Mouse (Mus musculus) limb, embryonic 10.5 days (tissue): ENCODE results near the gene Rrh. TPM values are rescaled to one million over a fixed set of nuclear protein-coding genes. Genes with fewer than 3 reads are reported as not detected.
A peak's percentile ranks its signal among the peaks of the same experiment; 100 is the strongest.

Source experiments
- DNase-seq: peaks from one replicate; pipeline ENCODE4 v3.0.0-alpha.2; 2017; ENCODE audit warnings: low spot score
- H3K27ac ChIP-seq: fragments of 300-500 bp; sonication (generic); 2 replicates; pipeline ENCODE4 v1.5.1; 2016; ENCODE audit warnings: mild to moderate bottlenecking
- H3K27me3 ChIP-seq: fragments of 300-500 bp; sonication (generic); 2 replicates; pipeline ENCODE4 v1.6.1; 2016; ENCODE audit warnings: low read depth, mild to moderate bottlenecking; ENCODE audit not compliant: poor library complexity, severe bottlenecking
- H3K36me3 ChIP-seq: fragments of 300-500 bp; sonication (generic); 2 replicates; pipeline ENCODE4 v1.6.1; 2016; ENCODE audit warnings: mild to moderate bottlenecking, moderate library complexity
- H3K4me1 ChIP-seq: fragments of 300-500 bp; sonication (generic); 2 replicates; pipeline ENCODE4 v1.6.1; 2016
- H3K4me3 ChIP-seq: fragments of 300-500 bp; sonication (generic); 2 replicates; pipeline ENCODE4 v1.5.1; 2016; ENCODE audit warnings: mild to moderate bottlenecking, moderate library complexity
- H3K9me3 ChIP-seq: fragments of 300-500 bp; sonication (generic); replicated peaks from 2 replicates; pipeline ENCODE4 v1.6.1; 2016; ENCODE audit warnings: mild to moderate bottlenecking
- WGBS: fragments of 180-500 bp; shearing (Covaris S2); methylation state at CpG from one replicate; pipeline ENCODE4 v1.1.7; 2016; 5-methylcytosine and 5-hydroxymethylcytosine counted together
- polyA plus RNA-seq: library from polyadenylated mRNA; unstranded; fragments of >200 nt; fragmentation: Nextera tagmentation; extraction: Ambion mirVana; gene quantifications from 2 replicates; pipeline ENCODE4 v1.2.1, GENCODE M21; 2016

Rrh gene
- polyA plus RNA-seq: not detected in 2 replicates

DNA sequence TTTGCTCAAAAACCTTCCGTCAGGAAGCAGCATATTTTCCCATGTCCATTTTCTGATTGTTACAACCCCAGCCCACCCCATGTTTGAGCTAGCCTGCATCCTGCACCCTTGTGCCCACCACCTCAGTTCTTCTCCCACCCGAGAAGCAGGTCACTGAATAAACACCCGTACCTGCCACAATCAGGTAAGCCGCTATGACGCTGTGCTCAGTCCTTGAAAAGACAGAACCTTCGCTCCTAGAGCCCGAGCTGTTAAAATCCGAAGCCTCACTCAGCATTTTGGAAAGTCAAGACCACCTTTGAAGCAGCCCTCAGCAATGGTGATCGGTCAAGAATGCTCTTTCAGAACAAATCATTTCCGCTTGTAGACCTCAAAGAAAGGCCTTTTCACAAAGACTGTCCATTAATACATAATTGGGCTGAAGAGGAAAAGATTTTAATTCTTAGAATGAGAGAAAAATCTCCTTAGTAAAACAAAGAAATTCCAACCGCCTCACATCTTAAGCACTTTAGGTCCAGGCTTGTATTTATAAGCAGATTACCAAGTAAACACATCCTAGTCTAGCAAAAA lies at the start of gene Rrh:
Gene Rrh, minus strand, starts transcription at position 382 of the 570 bp plus-strand sequence.
- H3K4me1 ChIP-seq: no peaks in the 10 kb centered on the region
- no peak for DNase-seq
- no peaks in the 10 kb centered on the region for H3K9me3 ChIP-seq
- H3K36me3 ChIP-seq: peaks cover 72% of the 10 kb centered on the region
- H3K27me3 ChIP-seq: no peaks in the 10 kb centered on the region
- no peak within 1 kb of the TSS for H3K4me3 ChIP-seq
- H3K27ac ChIP-seq: no peak within 1 kb of the TSS
- WGBS: 93% methylated on average over 11 of the region's 11 CpGs

DNA sequence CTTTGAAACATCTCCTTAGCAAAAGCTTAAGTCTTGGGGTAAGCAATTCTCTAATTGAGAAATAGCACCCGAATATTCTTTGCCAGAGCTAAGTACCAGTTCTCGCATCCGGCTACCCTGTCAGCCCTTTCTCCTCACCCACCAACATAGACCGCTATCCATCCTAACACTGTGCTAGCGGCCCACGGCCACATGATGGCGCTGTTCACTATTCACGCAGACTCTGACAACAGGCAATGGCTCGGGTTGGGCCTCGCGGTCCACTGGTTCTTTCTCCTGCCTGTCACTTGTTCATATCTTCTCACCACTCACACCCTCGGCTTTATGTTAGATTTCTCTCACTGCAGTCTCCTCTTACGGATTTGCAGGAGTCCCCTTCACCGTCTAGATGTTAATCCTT lies 41.3 kb upstream of the Rrh start:
- DNase-seq: peak; percentile 51
- Histone ChIP-seq H3K9me3 (no peaks in the 10 kb centered on the region), H3K27me3 (no peaks in the 10 kb centered on the region), H3K4me3 (no peak overlapping the region), H3K36me3 (no peaks in the 10 kb centered on the region), H3K27ac (no peak overlapping the region), H3K4me1 (no peaks in the 10 kb centered on the region)
- 46% methylated on average over 14 of the region's 14 CpGs for WGBS

DNA sequence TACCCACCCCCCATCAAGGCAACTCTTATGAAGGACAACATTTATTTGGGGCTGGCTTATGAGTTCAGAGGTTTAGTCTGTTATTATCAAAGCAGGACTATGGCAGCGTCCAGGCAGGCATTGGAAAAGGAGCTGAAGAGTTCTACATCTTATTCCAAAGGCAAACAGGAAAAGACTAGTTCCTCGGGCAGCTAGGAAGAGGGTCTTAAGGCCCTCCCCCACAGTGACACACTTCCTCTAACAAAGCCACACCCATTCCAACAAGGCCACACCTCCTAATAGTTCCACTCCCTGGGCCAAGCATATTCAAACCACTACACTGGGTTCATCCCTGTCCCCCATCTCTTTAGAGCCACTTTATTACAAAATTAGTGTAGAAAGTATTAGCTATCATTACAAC lies 40.2 kb upstream of the Rrh start:
- Histone ChIP-seq H3K27ac (no peak overlapping the region), H3K4me3 (no peak overlapping the region), H3K4me1 (no peaks in the 10 kb centered on the region), H3K27me3 (no peaks in the 10 kb centered on the region), H3K36me3 (no peaks in the 10 kb centered on the region), H3K9me3 (peaks cover 3% of the 10 kb centered on the region; the same call in 1 of the 2 replicates)
- 84% methylated on average over 2 of the region's 2 CpGs for WGBS
- no peak for DNase-seq

DNA sequence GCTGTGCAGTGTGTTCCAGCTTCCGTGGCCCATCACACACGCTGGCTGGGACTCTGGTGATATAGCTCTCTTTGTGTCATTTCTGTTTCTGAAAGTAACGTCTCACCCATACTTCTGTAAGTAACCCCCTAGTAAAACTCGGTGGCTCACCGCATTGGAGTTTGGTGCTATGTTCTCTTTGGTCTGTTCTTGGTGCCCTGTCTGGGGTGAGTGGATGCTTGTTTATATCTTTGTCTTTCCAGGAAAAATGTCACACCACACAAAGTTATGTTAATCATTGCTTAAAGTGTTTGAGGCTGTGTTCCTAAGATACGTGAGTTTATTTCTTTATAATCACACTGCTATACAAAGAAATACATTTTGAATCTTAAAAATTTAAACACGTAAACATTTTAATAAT lies 24.5 kb upstream of the Rrh start:
- Histone ChIP-seq H3K9me3 (no peaks in the 10 kb centered on the region), H3K4me1 (no peaks in the 10 kb centered on the region)
- WGBS: 88% methylated on average over 7 of the region's 7 CpGs

DNA sequence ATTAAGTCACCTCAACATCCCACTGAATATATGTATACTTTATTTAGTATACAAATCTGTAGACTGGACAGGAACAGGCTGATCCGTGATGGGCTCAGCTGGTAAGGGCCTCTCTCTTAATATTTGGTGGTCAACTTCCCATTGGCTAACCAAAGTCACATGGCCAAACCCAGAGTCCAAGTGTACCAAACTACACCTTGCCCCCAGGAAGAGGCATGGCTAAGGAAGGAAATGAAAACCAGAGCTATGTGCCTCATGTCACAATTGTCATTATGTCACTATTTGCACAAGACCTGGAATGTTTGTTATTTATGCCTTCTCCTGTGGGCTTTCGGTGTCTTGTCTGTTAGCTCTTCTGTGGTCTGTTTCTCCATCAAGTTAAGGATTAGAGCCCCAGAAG lies 23.5 kb upstream of the Rrh start:
- no peaks in the 10 kb centered on the region for H3K27me3 ChIP-seq
- no peaks in the 10 kb centered on the region for H3K9me3 ChIP-seq
- H3K27ac ChIP-seq: no peak overlapping the region
- no peaks in the 10 kb centered on the region for H3K4me1 ChIP-seq
- 87% methylated on average over 2 of the region's 2 CpGs for WGBS
- no peak for DNase-seq
- H3K36me3 ChIP-seq: no peaks in the 10 kb centered on the region
- no peak overlapping the region for H3K4me3 ChIP-seq

More for the DNA sequence above, 24.5 kb upstream of the Rrh start:
- H3K27ac ChIP-seq: no peak overlapping the region
- DNase-seq: no peak
- no peak overlapping the region for H3K4me3 ChIP-seq
- H3K27me3 ChIP-seq: no peaks in the 10 kb centered on the region
- H3K36me3 ChIP-seq: no peaks in the 10 kb centered on the region

DNA sequence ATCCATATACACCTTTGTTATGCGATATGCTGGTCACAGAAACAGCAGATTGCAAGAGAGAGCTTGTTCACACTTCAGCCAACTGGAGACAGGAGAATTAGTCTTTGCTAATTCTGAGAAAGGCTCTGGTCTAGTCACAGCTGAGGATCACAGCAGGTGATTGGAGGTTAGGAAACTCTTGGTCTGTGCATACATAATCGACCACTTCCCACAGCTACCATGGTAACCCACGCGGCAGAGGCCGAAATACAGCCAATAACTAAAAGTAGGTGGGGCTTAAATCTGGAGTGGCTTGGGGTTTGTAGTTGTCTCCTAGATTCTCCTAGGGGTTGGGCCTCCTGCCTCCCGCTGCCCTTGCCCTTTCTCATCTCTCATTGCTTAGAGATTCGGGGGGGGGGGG lies 15.6 kb upstream of the Rrh start:
- no peak overlapping the region for H3K4me3 ChIP-seq
- H3K9me3 ChIP-seq: no peaks in the 10 kb centered on the region
- no peak for DNase-seq
- no peak overlapping the region for H3K27ac ChIP-seq
- WGBS: 46% methylated on average over 7 of the region's 7 CpGs
- H3K4me1 ChIP-seq: no peaks in the 10 kb centered on the region
- no peaks in the 10 kb centered on the region for H3K27me3 ChIP-seq
- no peaks in the 10 kb centered on the region for H3K36me3 ChIP-seq

DNA sequence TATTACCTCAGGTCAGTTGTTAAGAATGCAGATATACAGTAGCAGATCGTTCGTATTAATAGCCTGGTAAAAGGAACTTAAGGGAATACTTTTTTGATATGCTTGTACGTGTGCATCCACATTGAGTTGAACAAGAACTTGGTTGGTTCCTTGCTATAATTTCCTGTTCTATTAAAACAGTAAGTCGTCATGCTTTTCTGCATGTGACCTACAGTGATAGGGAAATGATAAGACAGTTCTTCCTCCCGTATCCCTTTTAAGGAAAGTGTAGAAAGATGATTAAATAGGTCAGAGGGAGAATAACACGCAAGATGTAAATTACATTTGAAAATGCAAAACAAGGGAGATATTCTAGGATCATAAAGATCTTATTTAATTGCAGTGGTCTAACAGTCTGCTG lies 14.6 kb upstream of the Rrh start:
- H3K4me1 ChIP-seq: no peaks in the 10 kb centered on the region
- no peaks in the 10 kb centered on the region for H3K27me3 ChIP-seq
- no peak overlapping the region for H3K4me3 ChIP-seq
- no peak overlapping the region for H3K27ac ChIP-seq
- DNase-seq: no peak
- H3K9me3 ChIP-seq: no peaks in the 10 kb centered on the region
- 89% methylated on average over 6 of the region's 6 CpGs for WGBS
- H3K36me3 ChIP-seq: no peaks in the 10 kb centered on the region

DNA sequence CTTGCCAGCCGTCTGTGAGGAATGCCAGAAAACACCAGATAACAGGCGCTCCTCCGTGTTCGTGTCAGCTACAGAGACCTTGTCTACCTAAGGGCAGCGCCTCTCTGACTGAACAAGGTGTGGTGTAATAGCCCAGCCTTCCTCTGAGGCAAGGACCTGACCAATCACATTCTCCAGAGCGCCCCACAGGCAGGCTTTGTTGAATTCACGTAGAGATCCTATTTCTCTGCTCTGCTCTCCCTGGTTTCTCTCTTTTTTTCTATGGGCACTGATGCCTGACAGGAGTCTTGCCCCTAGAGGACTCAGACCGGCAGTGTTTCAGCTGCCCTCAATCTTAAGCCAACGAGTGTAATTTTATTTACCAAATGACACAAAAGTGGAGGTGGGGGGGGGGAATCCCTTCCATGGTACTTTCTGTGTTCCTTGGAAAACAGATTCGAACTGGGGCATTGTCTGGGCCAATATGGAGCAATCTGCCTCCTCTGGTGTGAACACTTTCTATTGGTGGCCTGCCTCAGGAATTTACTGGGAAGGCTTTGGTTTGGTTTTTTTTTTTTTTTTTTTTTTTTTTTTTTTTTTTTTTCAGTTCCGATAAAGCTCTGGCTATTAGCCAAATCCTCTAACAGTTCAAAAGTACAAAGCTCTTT lies 13.8 kb upstream of the Rrh start:
- Histone ChIP-seq H3K27me3 (no peaks in the 10 kb centered on the region), H3K9me3 (no peaks in the 10 kb centered on the region), H3K36me3 (no peaks in the 10 kb centered on the region), H3K27ac (no peak overlapping the region), H3K4me3 (no peak overlapping the region), H3K4me1 (0 out of 2 replicates have a peak, but pooled peaks cover 4% of the 10 kb centered on the region)
- WGBS: 30% methylated on average over 11 of the region's 11 CpGs
- DNase-seq: no peak

DNA sequence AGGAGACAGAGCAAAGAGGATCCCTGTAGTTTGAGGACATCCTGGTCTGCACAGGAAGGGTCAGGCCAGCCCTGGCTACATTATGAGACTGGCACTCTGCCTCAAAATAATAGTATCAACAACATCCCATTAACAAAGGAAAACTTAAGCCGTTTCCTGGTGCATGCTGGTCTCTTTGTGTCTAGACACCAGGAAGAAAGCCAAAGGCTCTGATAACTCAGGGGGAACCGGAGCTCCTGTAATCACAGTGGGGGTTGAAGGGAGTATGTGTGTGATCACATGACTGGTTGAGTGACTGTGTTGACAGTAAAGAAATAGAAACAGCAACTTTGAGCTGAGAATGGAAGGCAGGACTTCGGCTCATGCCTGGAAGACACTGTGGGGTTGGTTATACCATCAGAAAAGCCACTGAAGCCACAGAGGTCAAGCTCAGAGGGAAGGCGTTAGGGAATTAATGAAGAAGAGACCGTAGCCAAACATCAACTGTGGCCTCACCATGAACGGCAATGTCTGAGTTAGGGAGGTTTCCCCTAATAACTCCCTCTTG lies 13.1 kb upstream of the Rrh start, which contains the start of gene Cfi:
Gene Cfi, plus strand, starts transcription at position 497 of the 547 bp plus-strand sequence.
- 0 out of 2 replicates have a peak, but pooled peaks cover 4% of the 10 kb centered on the region for H3K4me1 ChIP-seq
- no peak within 1 kb of the TSS for H3K4me3 ChIP-seq
- 81% methylated on average over 6 of the region's 6 CpGs for WGBS

DNA sequence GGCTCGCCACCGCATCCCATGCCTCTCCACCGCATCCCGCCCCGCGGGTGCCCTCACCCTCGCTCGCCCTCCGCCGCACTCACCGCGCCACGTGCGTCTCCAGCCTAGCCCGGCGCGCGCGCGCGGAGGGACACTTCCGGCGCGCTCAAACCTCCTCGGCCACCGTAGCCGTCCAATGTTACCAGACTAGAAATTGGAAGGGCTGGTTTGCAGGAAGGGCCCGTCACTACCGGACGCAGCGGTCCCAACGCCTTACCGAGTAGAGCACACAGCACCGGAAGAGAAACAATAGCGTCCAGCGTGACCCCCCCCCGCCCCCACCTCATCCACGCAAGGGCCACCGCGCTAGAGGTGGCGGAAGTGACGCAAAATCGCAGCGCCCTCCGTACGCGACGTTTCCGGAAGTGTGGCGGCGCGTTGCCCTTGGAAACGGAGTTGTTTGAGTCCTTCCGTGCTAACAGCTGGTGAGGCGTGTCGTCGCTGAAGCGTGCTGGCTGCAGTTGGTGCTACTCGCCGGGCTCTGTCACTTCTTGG lies 8.7 kb upstream of the Rrh start, which contains the start of gene Gar1:
Gene Gar1, minus strand, starts transcription at position 362 of the 534 bp plus-strand sequence.
- Histone ChIP-seq H3K4me1 (peaks cover 18% of the 10 kb centered on the region), H3K27me3 (no peaks in the 10 kb centered on the region), H3K27ac (peak within 1 kb of the TSS; percentile 95), H3K9me3 (no peaks in the 10 kb centered on the region), H3K4me3 (peak within 1 kb of the TSS; percentile 97), H3K36me3 (peaks cover 35% of the 10 kb centered on the region)
- DNase-seq: peak; percentile 97
- under 1% methylated on average over 60 of the region's 60 CpGs for WGBS

More for the DNA sequence above, 13.1 kb upstream of the Rrh start, which contains the start of gene Cfi:
- no peak for DNase-seq
- no peak within 1 kb of the TSS for H3K27ac ChIP-seq
- H3K36me3 ChIP-seq: no peaks in the 10 kb centered on the region
- no peaks in the 10 kb centered on the region for H3K27me3 ChIP-seq
- H3K9me3 ChIP-seq: no peaks in the 10 kb centered on the region

DNA sequence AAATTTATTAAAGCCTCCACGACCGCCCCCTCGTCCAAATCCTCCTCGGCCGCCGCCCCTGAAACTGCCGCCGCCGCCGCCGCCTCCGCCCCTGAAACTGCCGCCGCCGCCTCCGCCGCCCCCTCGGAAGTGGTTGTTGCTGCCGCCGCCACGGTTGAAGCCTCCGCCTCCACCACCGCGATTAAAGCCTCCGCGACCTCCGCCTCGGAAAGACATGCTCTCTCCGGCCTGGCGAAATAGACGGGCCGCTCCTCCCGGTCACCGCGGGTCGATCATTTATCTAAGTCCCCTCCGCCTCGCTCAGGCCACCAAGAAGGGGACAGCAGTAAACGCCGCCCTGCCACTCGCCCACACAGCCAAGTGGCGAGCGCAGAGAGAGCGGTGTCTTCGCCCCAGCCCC lies 8.2 kb upstream of the Rrh start:
- 1% methylated on average over 44 of the region's 45 CpGs for WGBS
- Histone ChIP-seq H3K36me3 (peaks cover 39% of the 10 kb centered on the region), H3K27me3 (no peaks in the 10 kb centered on the region), H3K27ac (peak overlapping the region; percentile 95), H3K9me3 (no peaks in the 10 kb centered on the region), H3K4me3 (peak overlapping the region; percentile 97), H3K4me1 (peaks cover 18% of the 10 kb centered on the region)
- DNase-seq: no peak

DNA sequence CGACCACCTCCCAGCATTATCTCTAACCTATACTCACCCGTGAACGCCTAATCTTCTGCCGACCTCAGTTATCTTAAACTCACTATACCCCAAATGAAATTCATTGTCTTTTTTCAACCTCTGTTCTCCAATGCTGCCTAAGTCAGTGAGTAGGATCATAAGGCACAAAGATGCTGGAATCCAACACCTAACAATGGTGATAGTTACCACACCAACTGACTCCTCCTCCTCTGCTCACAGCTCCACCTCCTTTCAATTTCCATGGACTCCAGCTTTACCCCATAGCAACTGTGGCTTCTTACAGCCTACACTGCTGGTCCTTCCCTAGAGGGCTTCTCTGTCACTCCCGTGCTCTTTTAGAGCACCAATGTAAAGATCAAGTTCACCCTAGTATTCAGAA lies 5.3 kb upstream of the Rrh start:
- Histone ChIP-seq H3K4me1 (peaks cover 18% of the 10 kb centered on the region), H3K4me3 (no peak overlapping the region), H3K36me3 (peaks cover 69% of the 10 kb centered on the region), H3K9me3 (no peaks in the 10 kb centered on the region), H3K27me3 (no peaks in the 10 kb centered on the region), H3K27ac (no peak overlapping the region)
- WGBS: 93% methylated on average over 5 of the region's 5 CpGs
- DNase-seq: no peak

DNA sequence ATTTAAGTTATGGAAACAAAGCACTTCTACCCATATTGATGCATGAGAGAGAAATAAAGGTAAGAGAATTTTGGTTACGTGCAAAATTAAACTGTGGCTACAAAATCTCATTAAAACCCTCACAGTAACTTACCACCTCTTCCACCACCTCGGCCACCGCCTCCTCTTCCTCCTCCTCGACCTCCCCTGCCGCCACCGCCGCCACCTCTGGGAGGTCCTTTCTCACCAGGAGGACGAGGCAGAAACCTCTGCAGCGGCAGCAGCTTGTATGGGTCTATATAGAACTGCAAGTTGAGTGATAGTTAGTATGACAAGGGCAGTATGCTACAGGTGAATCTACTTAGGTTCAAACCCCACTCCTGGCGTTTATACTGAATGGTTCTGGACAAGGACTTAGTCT lies 4.3 kb upstream of the Rrh start:
- WGBS: 91% methylated on average over 10 of the region's 10 CpGs
- DNase-seq: no peak
- H3K36me3 ChIP-seq: peaks cover 79% of the 10 kb centered on the region

More for the DNA sequence above, 4.3 kb upstream of the Rrh start:
- Histone ChIP-seq H3K27ac (no peak overlapping the region), H3K9me3 (no peaks in the 10 kb centered on the region), H3K4me3 (no peak overlapping the region), H3K4me1 (peaks cover 17% of the 10 kb centered on the region), H3K27me3 (no peaks in the 10 kb centered on the region)
